Mouse (Mus musculus): Measurements from ENCODE around the gene Tacr2.

Gene Tacr2

GRCm38 (mm10) chr10:62296086-62296872, 44.0 kb downstream of the Tacr2 start:
- DNase-seq (ENCODE audit: low read depth in 2 of 2, low spot score in 2 of 2): no peak

DNA sequence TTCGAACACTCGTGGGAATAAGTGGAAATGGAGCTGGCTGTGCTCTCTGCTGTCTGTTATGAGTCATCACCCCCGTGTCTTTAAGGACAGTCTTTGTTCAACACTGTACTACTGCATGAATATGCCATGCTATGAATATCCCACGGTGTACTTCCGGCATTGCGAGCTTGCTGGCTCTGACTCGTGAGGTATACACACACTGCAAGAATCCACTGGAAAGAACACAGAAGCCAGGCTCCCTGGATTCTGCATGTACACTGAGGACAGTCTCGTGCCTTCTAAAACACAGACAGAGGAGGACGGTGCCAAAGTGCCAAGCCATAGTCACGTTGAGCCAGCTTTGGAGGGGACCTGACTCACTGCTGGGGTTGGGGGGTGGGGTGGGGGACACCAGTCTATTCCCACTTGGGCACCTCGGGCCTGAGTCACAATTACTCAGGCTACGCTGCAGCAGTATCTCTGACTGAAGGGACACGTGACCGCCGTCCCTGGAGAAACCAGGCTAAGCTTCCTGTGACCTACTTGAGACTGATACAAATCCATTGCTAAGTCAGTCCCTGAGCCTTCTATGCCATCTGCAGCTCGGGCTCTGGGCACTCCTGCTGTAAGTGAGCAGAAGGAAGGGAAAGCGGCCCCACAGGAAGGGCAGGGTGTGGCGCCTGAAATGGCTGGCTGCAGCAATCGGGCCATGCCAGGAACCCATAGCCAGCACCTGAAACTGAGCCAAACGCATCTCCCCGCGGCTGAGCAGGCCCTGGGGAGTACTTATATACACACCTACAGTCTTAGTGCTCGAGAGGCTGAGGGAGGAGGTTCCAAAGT, 48.0 kb downstream of the Tacr2 start:
- no peak for DNase-seq (ENCODE audit: low read depth in 2 of 2, low spot score in 2 of 2)

DNA sequence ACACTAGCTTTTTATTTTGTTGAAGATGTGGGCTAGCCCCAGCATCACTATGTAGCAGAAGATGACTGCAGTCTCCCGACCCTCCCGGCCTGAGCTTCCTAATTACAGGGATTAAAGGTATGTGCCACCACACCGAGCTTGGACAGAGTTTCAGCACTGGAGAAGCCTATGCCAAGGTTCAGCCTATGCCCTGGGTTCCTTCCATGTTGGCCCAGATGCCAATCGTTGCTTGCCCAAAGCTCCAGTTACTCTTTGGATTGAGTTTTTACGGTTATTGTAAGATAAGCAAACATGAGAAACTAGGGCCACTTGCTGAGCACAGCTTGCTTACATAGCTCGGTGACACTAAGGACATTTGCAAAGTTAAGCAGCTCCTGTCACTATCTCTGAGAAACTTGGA, 52.9 kb downstream of the Tacr2 start:
- DNase-seq (ENCODE audit: low read depth in 2 of 2, low spot score in 2 of 2): no peak

DNA sequence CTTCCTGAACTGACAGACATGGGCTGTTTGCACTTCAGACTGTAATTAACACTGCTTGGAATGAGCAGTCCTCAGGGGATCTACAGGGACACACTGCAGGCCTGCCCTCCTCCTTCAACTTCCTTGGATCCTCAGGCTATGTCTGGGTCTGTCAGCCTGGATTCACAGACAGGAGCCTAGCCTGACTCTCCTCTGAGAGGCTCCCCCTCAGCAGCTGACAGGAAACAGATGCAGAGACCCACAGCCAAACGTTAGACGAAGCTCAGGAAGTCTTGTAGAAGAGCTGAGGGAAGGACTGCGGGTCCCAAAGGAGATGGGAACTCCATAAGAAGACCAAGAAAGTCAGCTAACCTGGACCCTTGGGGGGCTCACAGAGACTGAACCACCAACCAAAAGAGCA, 54.2 kb downstream of the Tacr2 start:
- no peak for DNase-seq (ENCODE audit: low read depth in 2 of 2, low spot score in 2 of 2)

DNA sequence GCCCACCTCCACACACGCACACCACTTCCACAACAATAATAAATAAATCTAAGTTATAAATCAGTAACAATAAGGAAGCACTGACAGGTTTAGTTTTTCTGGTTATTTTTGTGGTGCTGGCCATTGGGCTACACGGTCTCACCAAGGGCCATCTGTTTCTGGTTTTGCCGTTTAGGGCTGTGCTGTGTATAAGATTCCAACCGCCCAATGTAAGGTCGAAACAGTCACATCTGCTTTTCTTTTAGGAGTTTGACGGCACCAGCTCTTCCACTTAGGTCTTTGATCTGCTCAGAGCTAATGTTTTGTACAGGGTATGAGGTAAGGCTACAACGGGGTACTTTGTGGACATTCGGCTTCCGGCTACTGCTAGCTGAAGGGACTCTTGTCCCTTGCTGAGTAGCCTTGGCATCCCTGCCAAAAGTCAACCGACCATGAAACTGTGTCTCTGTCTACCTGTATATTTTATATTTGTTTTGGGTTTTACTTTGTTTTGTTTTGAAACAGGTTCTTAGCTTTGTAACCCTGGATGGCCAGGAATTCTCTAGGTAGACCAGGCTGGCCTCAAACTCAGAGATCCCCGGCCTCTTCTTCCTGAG, 56.8 kb downstream of the Tacr2 start:
- no peak for DNase-seq (ENCODE audit: low read depth in 2 of 2, low spot score in 2 of 2)

- no peak for DNase-seq (ENCODE audit: low read depth in 2 of 2, low spot score in 2 of 2)
These were observed 57.4 kb downstream of the Tacr2 start for GRCm38 (mm10) chr10:62309593-62309992.

DNA sequence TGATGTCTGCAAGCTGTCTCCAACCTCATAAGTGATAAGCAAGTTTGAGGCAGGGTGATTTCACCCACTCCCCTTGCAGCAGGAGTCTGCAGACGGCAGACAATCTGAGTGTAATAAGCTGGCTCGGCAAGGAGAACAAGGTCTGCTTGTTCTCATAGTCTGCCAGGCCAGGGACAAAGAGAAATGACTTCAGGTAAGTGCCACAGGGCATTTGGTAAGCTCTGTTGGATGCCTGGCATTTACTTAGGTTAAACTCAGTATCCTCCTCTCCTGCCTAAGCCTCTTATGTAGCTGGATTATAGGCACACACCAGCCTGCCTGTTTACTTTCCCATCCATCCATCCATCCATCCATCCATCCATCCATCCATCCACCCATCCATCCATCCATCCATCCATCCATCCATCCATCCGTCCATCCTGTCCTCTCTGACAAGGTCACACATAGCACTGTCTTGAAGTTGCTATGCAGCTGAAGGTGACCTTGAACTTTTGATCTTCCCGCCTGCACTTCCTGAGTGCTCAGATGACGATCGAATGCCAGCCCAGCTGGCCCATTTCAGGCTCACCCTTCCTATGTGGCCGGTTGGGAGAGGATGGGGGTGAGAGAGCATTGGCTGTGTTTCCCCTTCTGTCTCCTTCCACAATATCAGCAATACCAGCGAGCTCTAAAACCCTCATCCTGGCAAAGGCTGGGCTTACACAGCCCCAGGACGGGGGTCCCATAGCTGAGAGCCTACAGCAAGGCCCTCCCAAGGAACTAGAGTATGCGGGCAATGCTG, 58.2 kb downstream of the Tacr2 start:
- no peak for DNase-seq (ENCODE audit: low read depth in 2 of 2, low spot score in 2 of 2)

DNA sequence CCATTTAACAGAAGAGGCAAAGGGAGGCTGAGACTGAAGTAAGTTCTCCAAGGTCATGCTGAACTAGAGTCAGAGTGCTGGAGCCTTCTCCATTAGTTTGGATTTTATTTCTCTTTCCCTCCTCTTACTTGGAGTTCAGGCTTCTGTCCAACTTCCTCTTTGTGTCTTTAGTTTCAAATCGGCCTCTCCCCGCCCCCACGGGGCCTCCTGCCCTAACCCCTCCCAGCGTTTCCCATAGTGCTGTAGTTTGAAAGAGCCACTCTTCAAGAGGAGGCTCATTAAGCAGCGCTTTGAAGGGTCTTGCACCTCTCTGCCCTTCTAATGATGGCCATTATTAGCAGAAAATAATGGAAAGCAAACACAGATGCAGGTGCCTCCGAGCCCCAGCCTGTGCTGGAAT, 59.2 kb downstream of the Tacr2 start:
- no peak for DNase-seq (ENCODE audit: low read depth in 2 of 2, low spot score in 2 of 2)

GRCm38 (mm10) chr10:62313140-62313539, 60.9 kb downstream of the Tacr2 start:
- DNase-seq (ENCODE audit: low read depth in 2 of 2, low spot score in 2 of 2): no peak

- DNase-seq (ENCODE audit: low read depth in 2 of 2, low spot score in 2 of 2): no peak
These were observed 61.7 kb downstream of the Tacr2 start for GRCm38 (mm10) chr10:62313885-62314424.
